Mouse (Mus musculus): Measurements from ENCODE around the gene Htr2b.

The Htr2b gene

DNA sequence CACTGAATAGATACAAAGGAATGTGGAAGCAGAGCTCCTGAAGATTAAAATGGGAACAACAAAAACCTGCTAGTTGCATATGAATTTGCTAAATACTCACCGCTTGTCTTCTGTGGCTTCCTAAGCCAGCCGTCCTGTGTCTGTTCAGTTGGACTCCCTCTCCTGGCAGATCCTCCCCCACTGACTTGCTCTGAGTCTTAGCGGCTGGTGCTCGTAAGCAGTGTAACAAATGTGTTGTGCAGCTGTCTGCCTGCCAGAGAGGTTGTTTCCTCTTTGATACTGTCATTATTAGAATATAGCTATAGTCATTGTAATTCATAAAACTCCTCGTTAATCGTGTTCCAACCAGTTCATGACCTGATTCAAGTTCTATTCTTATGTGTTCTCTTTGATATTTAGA is at the start of gene Htr2b:
Htr2b (minus strand) TSS at position 192 of the 400 bp plus-strand sequence.
- DNase-seq (ENCODE audit: low read depth): no peak

DNA sequence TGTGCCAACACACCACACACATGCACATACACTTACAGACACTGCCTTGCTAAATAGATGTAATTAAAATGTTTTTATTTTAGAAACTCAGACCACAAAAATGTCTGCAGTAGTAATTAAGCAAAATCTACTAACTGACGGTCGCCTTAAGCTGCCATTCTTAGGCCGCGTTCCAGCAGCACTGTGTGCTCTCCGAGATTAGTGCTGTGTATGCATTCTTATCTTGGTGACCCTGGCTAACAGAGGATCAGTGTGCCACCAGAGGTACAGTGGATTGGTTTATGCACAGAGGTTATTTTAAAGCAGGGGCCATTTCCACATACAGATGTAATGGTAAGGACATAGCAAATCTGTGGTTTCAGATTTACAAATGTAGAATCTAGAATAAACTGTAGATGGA is 49.3 kb upstream of the Htr2b start:
- peak; percentile 71 for DNase-seq (ENCODE audit: low read depth)

DNA sequence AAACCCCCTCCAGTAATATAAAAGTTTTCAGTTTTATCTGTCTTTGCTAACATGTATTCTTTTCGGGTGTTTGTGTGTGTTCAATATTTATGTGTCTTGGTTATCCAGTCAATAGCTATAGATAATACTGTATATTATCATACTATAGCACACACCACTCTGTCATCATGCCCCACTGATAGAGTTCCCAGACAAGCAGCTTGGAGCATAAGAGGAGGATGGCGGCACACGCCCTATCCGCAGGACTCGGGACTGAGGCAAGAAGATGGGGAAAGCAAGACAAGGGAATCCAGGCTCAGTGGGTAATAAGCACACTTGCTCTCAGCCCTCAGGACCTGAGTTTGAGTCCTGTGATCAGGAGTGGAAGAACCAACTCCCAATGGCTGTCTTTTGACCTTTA is 48.7 kb upstream of the Htr2b start:
- DNase-seq (ENCODE audit: low read depth): peak; percentile 61

DNA sequence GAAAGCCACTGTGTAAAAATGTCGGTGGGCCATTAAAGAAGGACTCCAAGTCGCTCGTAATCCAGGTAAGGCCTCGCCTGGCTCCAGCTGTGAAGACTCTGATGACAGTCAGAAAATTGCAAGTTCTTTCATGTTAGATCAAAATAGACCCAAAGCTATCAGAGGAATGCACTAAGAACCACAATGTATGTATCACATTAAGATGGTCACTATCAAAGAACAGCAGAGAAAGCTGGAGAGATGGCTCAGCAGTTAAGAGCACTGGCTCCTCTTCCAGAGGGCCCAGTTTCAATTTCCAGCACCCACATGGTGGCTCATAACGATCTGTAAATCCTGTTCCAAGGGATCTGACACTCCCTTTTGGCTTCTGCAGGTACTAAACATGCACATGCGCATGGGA is 48.3 kb upstream of the Htr2b start:
- peak; percentile 46 for DNase-seq (ENCODE audit: low read depth)

DNA sequence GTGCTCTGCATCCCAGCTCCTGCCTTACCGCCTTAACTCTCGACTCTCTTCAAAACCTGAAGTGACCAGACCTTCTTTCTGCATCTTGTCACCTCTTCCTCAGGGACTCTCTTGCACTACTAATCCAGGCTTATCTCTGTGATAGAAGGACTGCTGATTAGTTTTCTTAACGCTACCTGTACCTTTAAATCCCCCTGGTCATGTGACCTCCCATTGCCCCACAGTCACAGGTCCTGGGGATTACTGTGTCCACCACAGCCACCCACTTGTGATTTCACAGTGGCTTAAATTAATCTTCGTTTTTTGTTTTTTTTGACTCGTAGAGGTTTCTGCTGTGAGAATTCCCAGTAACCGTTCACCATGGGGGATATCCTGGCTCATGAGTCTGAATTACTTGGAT is 44.8 kb upstream of the Htr2b start:
- no peak for DNase-seq (ENCODE audit: low read depth)

DNA sequence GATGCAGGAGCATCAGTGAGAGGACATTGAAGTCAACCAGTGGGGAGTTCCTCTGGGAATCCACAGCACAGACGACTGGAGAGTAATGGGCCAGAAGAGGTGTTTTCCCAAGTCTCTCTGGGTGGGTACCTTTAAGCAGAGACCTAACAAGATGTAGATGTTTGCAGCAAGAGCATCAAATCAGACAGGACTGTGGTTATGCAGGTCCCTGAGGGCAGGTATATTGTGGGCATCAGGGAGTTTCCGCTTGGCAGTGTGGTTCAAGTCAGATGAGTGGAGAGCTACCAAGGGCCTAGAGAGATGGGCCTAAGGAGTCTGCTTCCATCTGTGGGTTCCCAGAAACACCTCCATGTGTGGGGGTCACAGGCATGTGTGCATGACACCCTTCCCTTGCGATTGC is 44.3 kb upstream of the Htr2b start:
- DNase-seq (ENCODE audit: low read depth): no peak

DNA sequence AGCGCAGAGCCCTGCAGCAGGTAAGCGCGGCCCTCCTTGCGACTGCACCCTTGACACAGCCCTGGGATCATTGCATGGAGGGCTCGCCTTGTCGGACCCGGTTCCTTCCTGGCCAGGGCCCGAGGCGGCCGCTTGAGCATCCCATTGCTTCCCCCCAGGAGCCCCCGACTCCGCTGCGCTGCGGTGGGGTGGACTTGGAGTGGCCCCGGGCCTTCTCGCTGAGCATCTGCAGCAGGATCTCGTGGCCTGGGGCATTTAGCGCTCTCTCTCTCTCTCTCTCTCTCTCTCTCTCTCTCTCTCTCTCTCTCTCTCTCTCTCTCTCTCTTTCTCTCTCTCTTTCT is 43.0 kb upstream of the Htr2b start:
- no peak for DNase-seq (ENCODE audit: low read depth)

DNA sequence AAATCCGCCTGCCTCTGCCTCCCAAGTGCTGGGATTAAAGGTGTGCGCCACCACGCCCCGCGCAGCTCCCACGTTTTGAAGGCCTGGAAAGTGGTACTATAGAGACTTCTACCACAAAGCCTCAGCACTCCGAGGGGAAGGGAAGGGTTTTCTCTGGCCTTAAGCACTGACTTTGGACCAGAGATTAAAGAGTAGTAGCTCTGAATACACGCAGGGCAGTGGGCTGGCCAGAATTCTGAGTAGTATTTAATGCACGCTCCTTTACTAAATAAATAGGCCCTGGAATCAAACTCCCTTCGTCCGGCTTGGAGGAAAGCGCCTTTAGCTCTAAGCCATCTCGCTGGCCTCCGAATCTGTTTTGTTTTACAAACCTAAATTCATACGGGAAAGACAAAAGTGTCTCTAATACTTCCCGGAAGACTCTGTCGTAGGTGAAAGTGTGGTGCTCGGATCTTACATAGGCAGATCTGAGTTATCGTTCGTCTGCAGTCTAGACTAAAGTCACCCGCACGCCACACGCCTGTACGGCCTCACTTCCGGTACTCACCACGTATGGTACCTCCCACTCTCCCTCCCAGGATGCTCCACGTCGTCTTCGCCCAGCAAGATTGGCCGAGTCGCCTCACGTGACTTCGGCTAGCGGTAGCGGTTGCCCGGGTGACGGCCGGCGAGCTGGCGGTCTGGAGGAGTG is 42.5 kb upstream of the Htr2b start, which contains the start of gene Armc9:
Armc9 (plus strand) TSS at position 648 of the 691 bp plus-strand sequence.
- DNase-seq (ENCODE audit: low read depth): peak; percentile 98

DNA sequence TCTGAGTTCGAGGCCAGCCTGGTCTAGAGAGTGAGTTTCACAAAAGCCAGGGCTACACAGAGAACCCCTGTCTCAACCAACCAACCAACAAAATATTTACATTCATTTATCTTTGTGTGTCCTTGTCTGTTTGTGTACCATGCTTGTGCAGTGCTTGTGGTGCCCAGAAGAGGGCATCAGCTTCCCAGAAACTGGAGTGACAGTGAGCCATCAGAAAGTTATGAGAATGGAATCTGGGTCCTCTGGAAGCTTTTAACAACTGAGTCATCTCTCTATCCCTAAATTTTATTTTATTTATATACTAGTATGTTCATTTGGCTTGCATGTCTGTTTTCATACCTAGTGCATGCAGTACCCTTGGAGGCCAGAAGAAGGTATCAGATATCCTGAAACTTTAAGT is 40.8 kb upstream of the Htr2b start:
- no peak for DNase-seq (ENCODE audit: low read depth)

DNA sequence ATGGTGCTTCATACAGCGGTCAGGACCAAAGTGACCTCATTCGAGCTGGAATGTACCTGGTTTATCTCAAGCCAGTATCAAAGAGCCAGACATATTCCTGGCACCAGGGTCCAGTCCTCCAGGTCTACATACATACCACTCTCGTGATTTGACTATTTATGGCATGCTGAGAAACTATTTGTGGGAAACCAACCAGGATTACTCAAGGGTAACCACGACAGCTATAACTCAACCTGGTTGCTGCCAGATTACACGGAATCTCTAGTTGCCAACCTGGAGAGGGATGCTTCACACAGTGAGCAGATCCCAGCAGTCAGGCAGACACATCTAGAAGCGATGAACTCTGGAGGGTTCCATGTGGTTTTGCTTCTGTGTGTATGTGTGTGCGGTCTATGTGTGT is 39.6 kb upstream of the Htr2b start:
- no peak for DNase-seq (ENCODE audit: low read depth)

DNA sequence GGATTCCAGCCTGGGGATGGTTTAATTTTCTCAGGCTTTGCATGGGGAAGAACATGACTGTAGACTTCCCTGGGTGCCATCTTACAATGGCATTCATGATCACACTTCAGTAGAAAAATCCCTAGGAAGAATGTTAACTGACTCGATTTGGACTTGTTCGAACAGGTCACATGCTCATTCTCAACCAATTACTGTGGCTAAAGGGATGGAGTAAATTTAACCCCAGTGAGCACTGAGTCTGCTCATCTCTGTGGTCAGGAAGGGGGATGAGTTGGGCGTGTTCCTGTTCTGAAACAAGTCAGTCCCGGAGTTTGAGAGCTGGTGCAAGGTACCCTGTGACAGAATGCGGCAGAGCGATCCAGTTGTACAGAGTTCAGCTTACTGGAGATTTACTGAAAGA is 39.2 kb upstream of the Htr2b start:
- no peak for DNase-seq (ENCODE audit: low read depth)

DNA sequence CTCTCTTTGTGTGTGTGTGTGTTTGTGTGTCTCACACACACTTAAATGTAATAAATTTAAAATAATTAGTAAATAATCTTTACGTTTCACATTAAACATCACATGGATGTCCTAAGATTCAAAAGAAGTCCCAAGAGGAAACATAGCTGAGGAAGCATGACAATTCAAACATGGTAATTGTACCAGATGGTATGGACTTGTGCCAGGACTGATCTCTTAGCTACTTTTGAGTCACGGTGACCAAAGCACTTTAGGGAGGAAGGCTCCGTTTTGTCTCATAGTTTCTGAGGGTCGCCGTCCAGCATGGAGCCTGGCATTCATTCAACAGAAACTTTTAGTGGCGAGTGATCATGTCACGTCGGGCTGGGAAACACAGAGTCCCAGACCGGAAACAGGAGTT is 36.4 kb upstream of the Htr2b start:
- no peak for DNase-seq (ENCODE audit: low read depth)

DNA sequence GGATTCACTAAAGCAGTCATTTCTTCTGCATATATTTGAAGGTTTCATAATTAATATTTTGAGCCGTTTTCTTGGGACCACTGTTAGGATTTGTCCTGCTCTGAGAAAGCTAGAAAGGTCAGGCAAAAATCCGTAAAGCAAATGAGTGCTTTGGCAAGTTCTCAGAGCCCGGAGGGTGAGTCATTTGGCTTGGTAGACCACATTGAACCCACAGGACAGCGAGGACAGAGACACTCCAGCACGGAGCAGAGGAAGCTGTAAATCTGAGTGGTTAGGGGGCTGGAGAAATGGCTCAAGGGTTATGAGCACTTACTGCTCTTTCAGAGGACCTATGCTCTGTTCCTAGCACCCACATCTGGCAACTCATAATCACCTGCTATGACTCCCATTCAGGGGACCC is 35.8 kb upstream of the Htr2b start:
- no peak for DNase-seq (ENCODE audit: low read depth)

DNA sequence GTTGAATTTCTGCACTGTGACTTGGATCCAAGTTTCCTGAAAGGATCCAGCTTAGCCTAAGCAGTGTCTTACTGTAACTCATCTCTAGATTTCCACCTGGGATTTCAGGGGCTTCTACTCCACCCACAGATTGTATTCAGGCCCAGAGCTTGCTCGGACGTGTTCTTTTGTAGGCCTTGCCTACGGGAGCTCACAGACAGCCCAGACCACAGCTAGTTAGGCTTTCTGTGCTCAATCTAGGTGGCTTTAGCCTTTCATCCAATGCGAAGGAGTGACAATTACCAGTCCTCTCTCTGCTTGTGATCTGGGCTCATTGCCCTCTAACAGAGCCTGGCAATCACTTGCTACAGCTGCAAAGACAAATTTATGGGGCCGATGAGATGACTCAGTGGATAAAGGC is 34.5 kb upstream of the Htr2b start:
- DNase-seq (ENCODE audit: low read depth): no peak

DNA sequence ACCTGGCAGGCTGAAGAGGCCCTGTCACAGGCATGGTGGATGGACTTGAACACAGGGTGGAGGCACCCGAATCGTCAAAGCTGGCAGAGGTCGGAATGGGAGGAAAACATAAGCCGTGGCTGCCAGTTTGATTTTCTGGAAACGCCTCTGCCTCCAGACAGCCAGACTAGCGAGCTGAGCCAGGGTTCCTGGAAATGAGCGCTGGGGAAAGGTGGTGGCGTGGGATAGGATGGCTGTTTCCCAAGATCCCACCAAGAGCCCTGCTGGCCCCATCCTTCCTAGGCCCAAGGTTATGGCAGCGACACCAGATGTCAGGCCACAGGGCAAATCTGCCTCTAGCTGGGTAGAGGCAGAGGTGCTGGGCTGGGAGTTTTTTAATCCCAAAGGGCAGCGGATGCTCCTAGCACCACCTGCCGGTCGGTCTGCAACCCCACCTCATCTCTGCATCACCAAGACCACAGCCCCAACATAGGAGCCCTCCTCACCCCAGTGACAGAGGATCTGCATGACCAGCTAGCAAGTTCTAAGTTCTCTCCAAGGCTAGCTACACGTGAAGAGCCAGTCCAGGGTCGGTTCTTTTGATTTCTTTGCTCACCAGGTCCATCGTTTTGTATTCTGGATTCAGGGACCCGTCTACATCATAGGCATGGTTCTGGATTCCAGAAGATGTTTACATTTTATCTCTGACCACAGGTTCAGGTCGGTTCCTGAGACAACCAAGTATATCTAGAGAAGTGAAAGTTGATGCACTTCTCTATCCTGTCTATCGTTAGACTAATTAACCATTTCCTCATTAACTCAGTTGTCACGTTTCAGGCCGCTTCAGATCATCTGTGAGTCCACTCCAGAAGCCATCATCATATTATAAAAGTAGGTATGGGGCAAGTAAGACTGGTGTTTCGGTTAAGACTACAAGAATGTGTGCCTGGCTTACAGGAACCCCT is 32.5 kb upstream of the Htr2b start:
- no peak for DNase-seq (ENCODE audit: low read depth)

DNA sequence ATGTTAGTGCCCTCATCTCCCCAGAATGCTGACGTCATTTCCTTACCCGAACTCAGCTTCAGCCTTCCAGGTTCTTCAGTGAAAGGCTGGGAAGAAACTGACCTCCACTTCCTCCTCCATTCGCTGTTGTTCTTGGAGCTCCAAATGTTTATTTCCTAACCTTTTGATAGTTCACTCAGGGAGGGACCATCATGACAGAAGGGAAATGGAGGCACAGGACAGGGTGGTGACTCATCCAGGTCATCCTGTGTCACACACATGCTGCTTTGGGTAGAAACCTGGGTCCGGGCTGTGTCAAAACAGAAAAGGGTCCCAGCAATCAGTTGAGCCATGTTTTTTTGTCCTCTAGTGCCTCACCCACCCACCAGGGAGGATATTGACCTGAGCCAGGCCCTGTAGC is 31.4 kb upstream of the Htr2b start:
- no peak for DNase-seq (ENCODE audit: low read depth)

DNA sequence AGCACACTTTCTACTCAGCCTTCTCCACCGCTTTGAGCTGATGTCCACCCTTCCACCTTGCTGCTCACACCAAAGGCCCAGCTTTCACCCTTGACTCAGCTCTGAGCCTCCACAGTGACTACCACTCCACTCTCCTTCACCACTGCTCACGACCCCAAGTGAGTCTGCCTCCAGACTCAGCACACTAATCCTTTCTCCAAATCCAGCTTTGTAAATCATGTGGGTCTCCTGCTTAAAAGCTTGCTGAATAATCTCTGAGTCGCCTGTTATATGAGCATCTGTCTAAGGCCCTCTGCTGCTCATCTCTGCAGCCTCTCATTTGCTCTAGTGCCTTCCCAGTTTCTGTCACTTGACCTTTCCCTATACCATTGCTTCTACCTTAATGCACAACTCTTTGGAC is 29.3 kb upstream of the Htr2b start:
- DNase-seq (ENCODE audit: low read depth): no peak

DNA sequence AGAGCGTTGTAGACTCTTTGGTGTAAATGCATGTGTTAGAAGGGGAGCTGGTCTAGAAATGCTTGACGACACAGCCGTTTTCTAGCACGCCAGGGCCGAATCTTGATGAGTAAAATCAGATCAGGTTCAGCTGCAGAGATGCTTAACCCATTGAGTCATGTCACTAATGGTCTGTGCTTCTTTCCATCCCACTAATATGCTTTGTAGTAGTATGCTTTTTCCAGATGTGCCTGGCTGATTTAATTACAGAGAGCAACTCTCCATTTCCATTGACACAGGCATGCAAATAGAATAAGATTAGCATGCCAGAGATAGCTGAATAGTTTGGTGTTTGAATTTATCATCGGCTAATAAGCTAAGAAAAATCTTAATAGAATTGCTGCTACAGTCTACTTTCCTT is 23.5 kb upstream of the Htr2b start:
- no peak for DNase-seq (ENCODE audit: low read depth)

DNA sequence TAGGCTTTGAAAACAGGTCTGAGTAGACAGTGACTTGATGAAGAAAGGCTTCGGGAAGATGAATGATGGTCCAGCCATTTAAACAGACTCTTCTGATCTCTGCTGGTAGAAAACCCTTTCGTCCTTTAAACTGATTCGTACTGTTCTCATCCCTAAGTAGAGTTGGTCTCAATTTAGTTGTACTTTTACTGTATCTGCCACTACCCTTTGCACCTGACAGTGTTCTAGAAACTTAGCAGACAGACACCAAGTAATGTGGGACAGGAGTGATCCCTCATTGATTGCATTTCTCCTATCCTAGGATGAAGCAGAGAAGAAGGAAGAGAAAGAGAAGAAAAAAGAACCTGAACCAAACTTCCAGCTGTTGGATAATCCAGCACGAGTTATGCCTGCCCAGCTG is 21.6 kb upstream of the Htr2b start, which contains the start of gene Gm21972:
Gm21972 (plus strand) TSS at position 301 of the 400 bp plus-strand sequence.
- DNase-seq (ENCODE audit: low read depth): no peak

DNA sequence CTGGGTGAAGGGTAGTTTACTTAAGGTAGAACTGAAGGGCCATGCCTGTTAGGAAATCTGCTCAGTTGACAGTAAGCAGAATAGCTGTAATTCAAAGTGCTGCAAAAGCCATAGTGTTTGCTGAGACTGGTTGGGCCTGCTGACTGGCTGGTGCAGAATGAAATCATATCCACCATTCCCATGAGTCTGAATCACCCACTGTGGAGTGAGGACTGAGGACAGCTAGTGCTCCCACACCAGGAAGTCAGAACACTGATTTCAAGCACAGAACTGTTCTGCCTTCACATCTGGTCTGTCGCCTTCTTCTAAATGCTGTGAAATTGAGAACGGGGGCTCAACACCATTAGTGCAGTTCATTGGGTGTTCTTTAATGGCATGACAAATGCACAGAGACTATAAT is 14.3 kb upstream of the Htr2b start:
- no peak for DNase-seq (ENCODE audit: low read depth)

DNA sequence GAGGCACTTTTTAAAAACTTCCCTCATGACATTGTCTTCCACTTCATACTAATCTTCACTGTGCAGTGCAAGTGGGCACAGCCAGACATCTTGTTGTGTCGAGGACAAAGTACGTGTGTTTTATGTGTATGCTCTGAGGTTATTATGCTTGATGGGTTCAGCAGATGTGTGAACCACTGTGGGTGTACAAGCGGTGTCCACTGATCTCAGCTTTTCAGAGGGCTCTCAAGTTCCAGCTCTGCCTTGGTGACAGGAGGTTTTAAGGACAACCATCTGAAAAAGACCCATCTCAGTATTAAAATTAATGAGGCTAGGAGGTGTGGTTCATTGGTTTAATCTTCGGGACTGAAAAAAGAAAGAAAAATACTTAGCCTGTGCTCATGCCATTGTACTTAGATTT is 7.8 kb upstream of the Htr2b start:
- DNase-seq (ENCODE audit: low read depth): no peak

DNA sequence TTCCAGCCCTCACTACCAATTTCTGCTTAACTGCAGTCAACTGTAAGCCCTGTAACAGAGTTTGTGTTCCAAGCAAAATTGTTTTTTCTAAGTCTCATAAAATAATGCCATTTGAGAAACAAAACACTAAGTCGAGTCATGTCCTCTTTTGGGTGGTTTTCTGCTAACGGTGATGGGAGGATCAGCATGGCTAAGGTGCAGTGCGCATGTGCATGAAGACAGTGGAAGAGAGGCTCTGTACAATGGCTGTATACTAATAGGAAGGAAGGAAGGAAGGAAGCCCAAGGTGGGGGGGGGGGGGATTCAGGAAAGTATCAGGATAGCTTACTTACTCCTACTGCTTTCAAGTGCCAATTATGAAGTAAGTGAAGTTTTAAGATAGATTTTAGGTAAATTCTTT is 2.4 kb upstream of the Htr2b start:
- no peak for DNase-seq (ENCODE audit: low read depth)

DNA sequence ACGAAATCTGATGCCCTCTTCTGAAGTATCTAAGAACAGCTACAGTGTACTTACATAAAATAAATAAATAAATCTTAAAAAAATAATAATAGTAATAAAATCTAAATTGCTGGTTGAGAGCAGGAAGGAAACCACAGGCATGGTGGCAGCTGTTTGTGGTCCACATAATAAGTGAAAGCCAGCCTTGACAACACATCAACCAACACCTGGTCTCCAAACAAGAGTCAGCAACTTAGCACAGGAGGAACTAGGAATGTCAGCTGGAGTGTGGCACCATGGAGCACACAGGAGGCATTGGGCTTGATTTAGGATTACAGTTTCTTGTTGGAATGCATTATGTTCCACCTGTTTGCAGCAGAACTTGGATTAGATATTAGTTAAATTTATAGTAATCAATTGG is 6.7 kb downstream of the Htr2b start:
- no peak for DNase-seq (ENCODE audit: low read depth)

DNA sequence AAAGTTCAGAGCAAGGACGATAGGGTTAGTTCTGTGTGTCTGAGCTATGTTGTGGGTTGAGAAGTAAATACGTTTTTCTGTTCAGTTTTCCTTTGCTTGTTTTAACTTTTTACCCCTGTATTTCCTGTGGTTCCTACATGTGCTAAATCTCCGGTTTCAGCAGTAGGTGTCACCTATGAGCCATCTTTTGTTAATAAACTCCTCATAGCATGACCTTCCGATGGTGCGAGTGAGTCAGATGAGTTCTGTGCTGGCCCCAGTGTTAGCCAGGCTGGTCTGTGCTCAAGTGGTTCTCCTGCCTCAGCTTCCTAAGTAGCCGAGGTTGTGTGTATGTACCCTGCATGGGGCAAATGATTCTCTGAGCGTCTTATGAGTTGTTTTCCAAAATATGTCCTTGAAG is 17.4 kb downstream of the Htr2b start:
- DNase-seq (ENCODE audit: low read depth): no peak

Measured in c-Kit-positive CD71-positive TER-119-negative erythroid progenitor cells, embryonic 14.5 days (primary cell).